Mouse (Mus musculus): ENCODE measurements around the gene Ppp1r12a.

Ppp1r12a gene

GRCm38 (mm10) chr10:108330964-108331363 is 169.0 kb downstream of the Ppp1r12a start:
- no peak for DNase-seq (ENCODE audit: extremely low spot score, low read depth, low spot score)

- DNase-seq (ENCODE audit: extremely low spot score, low read depth, low spot score): no peak
Observed at GRCm38 (mm10) chr10:108331784-108332561, 170.0 kb downstream of the Ppp1r12a start, which contains the start of gene Pawr. Pawr (plus strand) TSS chr10:108332121.

DNA sequence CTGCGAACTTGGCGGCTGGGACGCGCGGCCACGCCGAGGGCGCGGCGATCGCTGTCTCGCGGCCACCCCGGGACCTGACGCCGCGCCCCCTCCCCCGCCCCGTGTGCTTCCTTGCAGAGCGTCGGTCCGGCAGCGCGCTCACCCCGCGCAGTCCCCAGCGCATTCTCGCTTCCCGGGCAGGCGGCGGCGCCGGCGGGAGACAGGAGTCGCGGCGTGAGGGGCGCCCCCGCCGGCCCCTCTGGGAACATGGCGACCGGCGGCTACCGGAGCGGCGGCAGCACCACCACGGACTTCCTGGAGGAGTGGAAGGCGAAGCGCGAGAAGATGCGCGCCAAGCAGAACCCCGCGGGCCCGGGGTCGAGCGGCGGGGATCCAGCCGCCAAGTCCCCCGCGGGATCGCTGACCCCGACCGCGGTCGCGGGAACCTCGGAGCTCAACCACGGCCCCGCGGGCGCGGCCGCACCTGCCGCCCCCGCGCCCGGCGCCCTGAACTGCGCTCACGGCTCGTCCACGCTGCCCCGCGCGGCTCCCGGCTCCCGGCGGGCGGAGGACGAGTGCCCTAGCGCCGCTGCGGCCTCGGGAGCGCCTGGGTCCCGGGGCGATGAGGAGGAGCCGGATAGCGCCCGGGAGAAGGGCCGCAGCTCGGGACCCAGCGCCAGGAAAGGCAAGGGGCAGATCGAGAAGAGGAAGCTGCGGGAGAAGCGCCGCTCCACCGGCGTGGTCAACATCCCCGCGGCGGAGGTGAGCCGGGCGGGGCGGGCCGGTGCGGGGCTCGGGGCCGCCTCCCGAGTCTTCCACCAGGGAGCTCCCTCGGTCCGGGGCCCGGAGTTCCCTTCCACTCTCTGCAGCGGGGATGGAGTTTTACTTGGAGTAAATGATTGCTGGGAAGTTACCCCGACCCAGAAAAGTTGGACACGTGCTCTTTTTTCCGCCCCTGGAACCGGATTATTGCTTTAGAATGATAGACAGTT is 170.9 kb downstream of the Ppp1r12a start:
- DNase-seq (ENCODE audit: extremely low spot score, low read depth, low spot score): no peak

GRCm38 (mm10) chr10:108333642-108334041 is 171.6 kb downstream of the Ppp1r12a start:
- no peak for DNase-seq (ENCODE audit: extremely low spot score, low read depth, low spot score)
